Mouse (Mus musculus): ENCODE results near the gene Sec16b.

DNA sequence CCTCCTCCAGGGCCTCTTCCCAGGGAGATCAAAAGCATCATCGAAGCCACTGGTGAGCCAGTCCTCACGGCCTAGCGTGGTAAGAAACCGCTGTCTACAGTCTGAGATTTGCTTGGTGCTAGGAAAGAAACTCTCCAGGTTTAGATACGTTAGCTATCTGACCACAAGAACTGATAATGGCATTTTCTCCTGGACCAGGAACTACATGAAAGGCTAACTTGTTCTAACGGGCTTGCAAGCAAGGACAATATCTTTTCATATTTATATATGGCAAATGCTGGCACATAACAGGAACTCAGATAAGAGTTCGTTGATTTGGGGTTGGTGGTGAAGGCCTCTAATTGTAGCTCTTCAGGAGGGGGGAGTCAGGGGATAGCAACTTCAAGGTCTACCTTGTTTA, 18.2 kb downstream of the Sec16b start:
- TF ChIP-seq CTCF (conservative IDR thresholded peaks at IDR 0.05 in 1 of 2, IDR thresholded peaks at IDR 0.05 in 1 of 2; ENCODE audit: low read depth in 2 of 2, low read length in 2 of 2) (no peak), NRF1 (IDR thresholded peaks at IDR 0.05; ENCODE audit: low read depth, low read length) (no peak), EP300 (IDR thresholded peaks at IDR 0.05; ENCODE audit: low read length) (no peak), POLR2A (IDR thresholded peaks at IDR 0.05; ENCODE audit: low read depth, low read length) (no peak), SMC3 (IDR thresholded peaks at IDR 0.05; ENCODE audit: low read depth, low read length) (no peak), JUN (IDR thresholded peaks at IDR 0.05; ENCODE audit: insufficient read depth, low read depth, low read length) (no peak), TCF12 (IDR thresholded peaks at IDR 0.05; ENCODE audit: low read depth, low read length) (no peak), MAX (IDR thresholded peaks at IDR 0.05; ENCODE audit: low read length) (no peak), GABPA (IDR thresholded peaks at IDR 0.05; ENCODE audit: insufficient replicate concordance, low read depth, low read length) (no peak), ETS1 (conservative IDR thresholded peaks at IDR 0.05; ENCODE audit: low read depth, low read length) (no peak), E2F4 (IDR thresholded peaks at IDR 0.05; ENCODE audit: insufficient replicate concordance, low read depth, low read length) (no peak), PAX5 (IDR thresholded peaks at IDR 0.05; ENCODE audit: low read length) (no peak), SIN3A (IDR thresholded peaks at IDR 0.05; ENCODE audit: low read length) (no peak)
